ENCODE assay signal across 8 mouse cellular contexts in genomic region chr5:113858971-113859370, GRCm38 (mm10). TPM values are rescaled to one million over a fixed set of nuclear protein-coding genes. Genes with fewer than 3 reads are reported as not detected.
DNase-seq lines count a peak whose midpoint lies in the region; ATAC-seq lines count a peak whose summit lies in the region.

No protein-coding gene starts in this region.

- no peak overlapping the region for H3K4me2 ChIP-seq in hindbrain, embryonic 12.5 days (replicated peaks)
- no peak overlapping the region for H3K4me2 ChIP-seq in hindbrain, embryonic 16.5 days (ENCODE audit: low read length)

- ATAC-seq in hindbrain, embryonic 12.5 days (ENCODE audit: low FRiP score) = no peak
- ATAC-seq in hindbrain, embryonic 16.5 days = no peak
- ATAC-seq in monocyte, adult 5-6 weeks (replicated peaks; ENCODE audit: insufficient number of reproducible peaks, low FRiP score, low TSS enrichment, poor library complexity, severe bottlenecking) = 0 out of 2 replicates have a peak, but pooled peaks have one; percentile 44

- no peaks in the 10 kb centered on the region for H3K27me3 ChIP-seq in hindbrain, embryonic 12.5 days
- no peaks in the 10 kb centered on the region for H3K27me3 ChIP-seq in hindbrain, embryonic 16.5 days (replicated peaks; ENCODE audit: control insufficient read depth, insufficient read depth, low read length)
- H3K27me3 ChIP-seq in limb, embryonic 10.5 days (ENCODE audit: low read depth, poor library complexity, severe bottlenecking) = no peaks in the 10 kb centered on the region

- H3K4me3 ChIP-seq in hindbrain, embryonic 12.5 days = no peak overlapping the region
- no peak overlapping the region for H3K4me3 ChIP-seq in hindbrain, embryonic 16.5 days (ENCODE audit: low read length)
- no peak overlapping the region for H3K4me3 ChIP-seq in limb, embryonic 10.5 days

- peaks cover 28% of the 10 kb centered on the region for H3K36me3 ChIP-seq in hindbrain, embryonic 12.5 days
- peaks cover 8% of the 10 kb centered on the region for H3K36me3 ChIP-seq in hindbrain, embryonic 16.5 days (ENCODE audit: control insufficient read depth, insufficient read depth, low read length)
- H3K36me3 ChIP-seq in limb, embryonic 10.5 days = peaks cover 45% of the 10 kb centered on the region

- H3K9me3 ChIP-seq in hindbrain, embryonic 12.5 days (replicated peaks) = no peaks in the 10 kb centered on the region
- no peaks in the 10 kb centered on the region for H3K9me3 ChIP-seq in hindbrain, embryonic 16.5 days (ENCODE audit: control insufficient read depth, low read length)
- H3K9me3 ChIP-seq in limb, embryonic 10.5 days (replicated peaks) = no peaks in the 10 kb centered on the region

- peak; percentile 79 to 82 for DNase-seq in heart, adult 18-20 months
- no peak for DNase-seq in limb, embryonic 10.5 days (ENCODE audit: low spot score)
- no peak for DNase-seq in spleen, postnatal 10 days (ENCODE audit: low spot score in 2 of 2)
- no peak for DNase-seq in ovary, postnatal 10 days (ENCODE audit: low spot score)
- no peak for DNase-seq in urinary bladder, postnatal 10 days (ENCODE audit: low spot score)

- 0 out of 2 replicates have a peak overlapping the region, but pooled peaks have one; percentile 35 for H3K9ac ChIP-seq in hindbrain, embryonic 12.5 days
- no peak overlapping the region for H3K9ac ChIP-seq in hindbrain, embryonic 16.5 days (ENCODE audit: low read depth, low read length)

- H3K27ac ChIP-seq in hindbrain, embryonic 12.5 days = no peak overlapping the region
- no peak overlapping the region for H3K27ac ChIP-seq in hindbrain, embryonic 16.5 days (ENCODE audit: low read depth, low read length)
- H3K27ac ChIP-seq in limb, embryonic 10.5 days = 0 out of 2 replicates have a peak overlapping the region, but pooled peaks have one; percentile 26

- WGBS in hindbrain, embryonic 12.5 days = 69% methylated on average over 5 of the region's 5 CpGs
- 67% methylated on average over 5 of the region's 5 CpGs for WGBS in hindbrain, embryonic 16.5 days
- WGBS in limb, embryonic 10.5 days = 47% methylated on average over 5 of the region's 5 CpGs

- H3K4me1 ChIP-seq in hindbrain, embryonic 12.5 days = peaks cover 61% of the 10 kb centered on the region
- peaks cover 21% of the 10 kb centered on the region for H3K4me1 ChIP-seq in hindbrain, embryonic 16.5 days (ENCODE audit: control insufficient read depth, insufficient read depth, low read depth, low read length)
- peaks cover 44% of the 10 kb centered on the region for H3K4me1 ChIP-seq in limb, embryonic 10.5 days

RNA-seq across cellular contexts. Expression of gene Selplg, which starts 26.5 kb away (rescaled TPM):
- 1.3 and 2.3 TPM in 2 replicates for polyA plus RNA-seq in hindbrain, embryonic 12.5 days (2016; fragmentation: Nextera tagmentation; extraction: Ambion mirVana)
- polyA plus RNA-seq in hindbrain, embryonic 16.5 days (2015; fragmentation: Nextera tagmentation; extraction: Ambion mirVana) = 1.9 and 2.5 TPM in 2 replicates
- total RNA-seq in heart, adult 18-20 months (2021) = 1 to 10 TPM; 4.4 to 7.3 TPM
- 0.60 and 0.80 TPM in 2 replicates for polyA plus RNA-seq in limb, embryonic 10.5 days (2016; fragmentation: Nextera tagmentation; extraction: Ambion mirVana)
- 212 to 415 TPM (median 221 TPM) in 3 replicates for total RNA-seq in monocyte, adult 5-6 weeks (2017)

RNA-seq across cellular contexts. Expression of gene Coro1c, which starts 49.6 kb away (rescaled TPM):
- polyA plus RNA-seq in hindbrain, embryonic 12.5 days (2016; fragmentation: Nextera tagmentation; extraction: Ambion mirVana) = 226 and 233 TPM in 2 replicates
- 176 and 191 TPM in 2 replicates for polyA plus RNA-seq in hindbrain, embryonic 16.5 days (2015; fragmentation: Nextera tagmentation; extraction: Ambion mirVana)
- 10 to 100 TPM; 30.3 to 33.1 TPM for total RNA-seq in heart, adult 18-20 months (2021)
- 129 and 139 TPM in 2 replicates for polyA plus RNA-seq in limb, embryonic 10.5 days (2016; fragmentation: Nextera tagmentation; extraction: Ambion mirVana)
- 129 to 177 TPM (median 136 TPM) in 3 replicates for total RNA-seq in monocyte, adult 5-6 weeks (2017)

RNA-seq across cellular contexts. Expression of gene Tmem119, which starts 58.7 kb away (rescaled TPM):
- polyA plus RNA-seq in hindbrain, embryonic 12.5 days (2016; fragmentation: Nextera tagmentation; extraction: Ambion mirVana) = 41.0 and 44.1 TPM in 2 replicates
- polyA plus RNA-seq in hindbrain, embryonic 16.5 days (2015; fragmentation: Nextera tagmentation; extraction: Ambion mirVana) = 7.9 and 10.4 TPM in 2 replicates
- total RNA-seq in heart, adult 18-20 months (2021) = 1 to 10 TPM; 2.7 to 5.1 TPM
- polyA plus RNA-seq in limb, embryonic 10.5 days (2016; fragmentation: Nextera tagmentation; extraction: Ambion mirVana) = 159 and 218 TPM in 2 replicates
- not detected in 3 replicates for total RNA-seq in monocyte, adult 5-6 weeks (2017)

Comparison
In these comparisons a context has a peak if more than half of its experiments do, and no peak if none do; other contexts are left out.
1. DNase-seq: peak in heart, adult 18-20 months (2 of 2); none in limb, embryonic 10.5 days (single experiment), spleen, postnatal 10 days (0 of 2), ovary, postnatal 10 days (single experiment) and urinary bladder, postnatal 10 days (single experiment).